Mouse (Mus musculus): ENCODE measurements around the gene Mthfd1.

Gene Mthfd1

DNA sequence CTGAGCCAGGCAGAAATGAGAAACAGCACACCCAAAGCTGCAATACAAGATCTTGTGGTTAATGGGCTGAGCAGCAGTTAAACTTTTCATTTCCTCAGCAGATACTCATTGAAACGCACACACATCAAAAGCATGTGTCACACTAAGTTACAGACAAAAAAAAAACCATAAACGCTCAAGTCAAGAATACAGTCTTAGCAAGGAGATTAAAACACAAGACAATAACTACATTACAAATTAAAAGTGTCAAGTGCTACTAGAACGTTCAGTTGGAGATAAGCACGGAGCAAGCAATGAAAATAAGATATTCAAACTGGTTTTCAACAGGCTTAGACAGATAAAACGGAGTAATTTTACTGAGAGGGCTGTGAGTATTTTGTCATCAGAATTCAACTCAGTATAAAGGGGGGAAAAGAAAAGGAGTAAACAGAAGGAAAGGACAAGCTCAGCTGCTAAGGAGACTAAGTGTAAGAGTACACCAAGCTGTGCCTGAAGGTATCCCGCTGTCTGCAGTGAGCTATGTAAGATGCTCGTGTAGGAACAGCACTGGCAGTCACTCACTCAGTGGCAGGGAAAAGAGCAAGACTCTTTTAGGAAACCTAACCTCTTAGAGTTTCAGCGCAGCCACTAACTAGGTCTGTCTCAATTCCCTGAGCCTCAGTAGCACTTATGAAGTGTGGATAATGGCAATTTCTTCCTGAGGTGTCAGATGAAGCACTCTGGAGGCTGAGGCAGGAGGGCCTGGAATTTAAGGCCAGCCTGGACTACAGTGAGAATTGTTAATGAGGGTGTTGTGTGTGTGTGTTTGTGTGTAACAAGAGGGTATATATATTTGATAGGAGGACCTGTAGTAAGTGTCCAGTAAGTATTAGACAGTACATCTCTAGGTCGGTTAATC is 106.6 kb downstream of the Mthfd1 start:
- no peaks in the 10 kb centered on the region for H3K9me3 ChIP-seq (ENCODE audit: low read length)
- no peaks in the 10 kb centered on the region for H3K27me3 ChIP-seq (ENCODE audit: insufficient read depth, low read length)
- H3K36me3 ChIP-seq (ENCODE audit: insufficient read depth, low read length) = peaks cover 15% of the 10 kb centered on the region; the same call in 1 of the 2 replicates
- TF ChIP-seq POU5F1 (IDR thresholded peaks at IDR 0.05; ENCODE audit: borderline replicate concordance, low read length) = no peak
- no peak for TF ChIP-seq NANOG (IDR thresholded peaks at IDR 0.05; ENCODE audit: borderline replicate concordance, low read length)
- TF ChIP-seq CTCF (conservative IDR thresholded peaks at IDR 0.05; ENCODE audit: low read length) = no peak
- H3K4me3 ChIP-seq (replicated peaks; ENCODE audit: low read length) = no peak overlapping the region
- peaks cover 42% of the 10 kb centered on the region for H3K4me1 ChIP-seq (replicated peaks; ENCODE audit: low read depth, low read length)

DNA sequence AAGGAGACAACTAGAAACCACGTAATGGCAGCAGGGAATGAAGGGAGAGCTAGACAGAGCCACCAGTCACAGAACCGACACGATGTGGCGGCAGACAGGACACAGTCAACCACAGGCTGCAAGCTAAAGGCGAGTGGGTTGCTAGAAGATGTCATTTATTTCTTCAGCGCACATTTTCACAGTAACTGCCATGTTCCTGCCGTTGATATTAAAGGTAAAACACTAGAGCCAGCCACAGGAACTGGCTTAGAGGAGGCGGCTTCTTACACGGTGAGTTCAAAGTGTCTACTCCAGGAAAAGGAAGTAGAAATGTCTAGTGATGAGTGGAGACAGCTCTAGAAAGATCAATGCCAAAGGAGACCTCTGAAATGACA is 107.2 kb downstream of the Mthfd1 start:
- no peak overlapping the region for H3K4me3 ChIP-seq (replicated peaks; ENCODE audit: low read length)
- peaks cover 46% of the 10 kb centered on the region for H3K4me1 ChIP-seq (replicated peaks; ENCODE audit: low read depth, low read length)
- no peaks in the 10 kb centered on the region for H3K9me3 ChIP-seq (ENCODE audit: low read length)
- TF ChIP-seq CTCF (conservative IDR thresholded peaks at IDR 0.05; ENCODE audit: low read length) = no peak
- TF ChIP-seq NANOG (IDR thresholded peaks at IDR 0.05; ENCODE audit: borderline replicate concordance, low read length) = no peak
- no peak for TF ChIP-seq POU5F1 (IDR thresholded peaks at IDR 0.05; ENCODE audit: borderline replicate concordance, low read length)
- H3K36me3 ChIP-seq (ENCODE audit: insufficient read depth, low read length) = peaks cover 17% of the 10 kb centered on the region
- H3K27me3 ChIP-seq (ENCODE audit: insufficient read depth, low read length) = no peaks in the 10 kb centered on the region

DNA sequence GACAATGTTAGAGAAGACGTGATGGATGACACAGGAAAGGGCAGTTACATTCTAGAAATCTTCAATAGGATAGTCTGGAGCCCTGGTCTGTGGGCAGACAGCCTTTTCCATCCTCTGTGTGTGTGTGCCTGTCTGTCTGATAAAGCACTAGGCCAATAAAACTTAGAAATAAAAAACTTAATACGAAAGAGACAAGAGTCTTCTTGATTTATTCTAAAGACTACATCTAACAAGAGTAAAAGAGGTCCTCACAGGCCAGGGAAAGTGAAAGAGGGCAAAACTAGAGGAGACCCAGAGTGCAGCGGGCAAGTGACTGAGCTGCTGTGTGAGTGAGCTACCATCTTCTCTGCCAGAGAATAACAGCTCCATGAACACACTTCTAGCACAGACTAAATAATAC is 111.2 kb downstream of the Mthfd1 start:
- H3K9me3 ChIP-seq (ENCODE audit: low read length) = no peaks in the 10 kb centered on the region
- no peak for TF ChIP-seq CTCF (conservative IDR thresholded peaks at IDR 0.05; ENCODE audit: low read length)
- TF ChIP-seq POU5F1 (IDR thresholded peaks at IDR 0.05; ENCODE audit: borderline replicate concordance, low read length) = no peak
- no peak for TF ChIP-seq NANOG (IDR thresholded peaks at IDR 0.05; ENCODE audit: borderline replicate concordance, low read length)
- peaks cover 54% of the 10 kb centered on the region for H3K4me1 ChIP-seq (replicated peaks; ENCODE audit: low read depth, low read length)
- H3K27me3 ChIP-seq (ENCODE audit: insufficient read depth, low read length) = no peaks in the 10 kb centered on the region
- no peak overlapping the region for H3K4me3 ChIP-seq (replicated peaks; ENCODE audit: low read length)
- peaks cover 16% of the 10 kb centered on the region for H3K36me3 ChIP-seq (ENCODE audit: insufficient read depth, low read length)

DNA sequence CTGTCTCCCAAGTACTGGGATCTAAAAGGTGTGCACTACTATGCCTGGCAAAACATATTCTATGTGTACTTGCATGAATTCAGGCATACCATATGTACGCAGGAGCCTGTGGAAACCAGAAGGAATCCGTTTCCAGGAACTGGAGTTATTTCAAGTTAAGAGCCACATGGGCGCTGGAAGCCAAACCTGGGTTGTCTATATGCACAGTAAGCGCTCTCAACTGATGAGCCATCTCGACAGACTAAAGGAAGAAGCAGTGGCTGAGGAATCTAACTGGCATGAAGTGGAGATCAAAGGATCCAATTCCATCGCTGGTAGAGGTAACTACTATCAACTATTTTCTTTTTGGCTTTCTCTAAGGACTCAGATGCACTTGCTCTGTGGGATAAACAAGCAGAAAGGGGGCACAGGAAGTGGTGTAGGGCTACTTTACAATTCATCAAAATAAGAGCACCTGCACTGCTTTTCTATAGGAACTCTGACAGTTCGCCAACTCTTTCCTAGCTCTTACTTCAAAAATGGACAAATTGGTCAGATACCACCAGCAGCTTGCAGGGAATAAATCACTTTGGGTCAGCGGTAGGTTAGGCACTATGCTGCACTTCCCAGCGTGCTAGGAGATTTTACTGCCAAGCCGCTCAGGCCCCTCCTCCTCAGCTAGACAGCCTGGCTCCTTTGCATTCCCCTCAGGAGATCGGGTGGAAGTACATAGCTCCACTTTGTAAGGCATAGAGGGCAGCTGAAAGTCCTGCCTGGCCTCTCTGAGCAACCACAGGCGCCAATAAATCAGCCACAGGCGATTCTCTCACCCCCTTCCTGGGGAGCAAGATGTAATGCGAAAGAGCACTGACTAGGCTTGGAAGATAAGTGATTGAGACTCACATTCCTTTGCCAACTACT is 112.2 kb downstream of the Mthfd1 start:
- TF ChIP-seq NANOG (IDR thresholded peaks at IDR 0.05; ENCODE audit: borderline replicate concordance, low read length) = no peak
- no peak for TF ChIP-seq POU5F1 (IDR thresholded peaks at IDR 0.05; ENCODE audit: borderline replicate concordance, low read length)
- no peak for TF ChIP-seq CTCF (conservative IDR thresholded peaks at IDR 0.05; ENCODE audit: low read length)
- H3K4me3 ChIP-seq (replicated peaks; ENCODE audit: low read length) = peak overlapping the region; percentile 92
- H3K36me3 ChIP-seq (ENCODE audit: insufficient read depth, low read length) = peaks cover 16% of the 10 kb centered on the region
- no peaks in the 10 kb centered on the region for H3K9me3 ChIP-seq (ENCODE audit: low read length)
- H3K4me1 ChIP-seq (replicated peaks; ENCODE audit: low read depth, low read length) = peaks cover 52% of the 10 kb centered on the region
- no peaks in the 10 kb centered on the region for H3K27me3 ChIP-seq (ENCODE audit: insufficient read depth, low read length)

DNA sequence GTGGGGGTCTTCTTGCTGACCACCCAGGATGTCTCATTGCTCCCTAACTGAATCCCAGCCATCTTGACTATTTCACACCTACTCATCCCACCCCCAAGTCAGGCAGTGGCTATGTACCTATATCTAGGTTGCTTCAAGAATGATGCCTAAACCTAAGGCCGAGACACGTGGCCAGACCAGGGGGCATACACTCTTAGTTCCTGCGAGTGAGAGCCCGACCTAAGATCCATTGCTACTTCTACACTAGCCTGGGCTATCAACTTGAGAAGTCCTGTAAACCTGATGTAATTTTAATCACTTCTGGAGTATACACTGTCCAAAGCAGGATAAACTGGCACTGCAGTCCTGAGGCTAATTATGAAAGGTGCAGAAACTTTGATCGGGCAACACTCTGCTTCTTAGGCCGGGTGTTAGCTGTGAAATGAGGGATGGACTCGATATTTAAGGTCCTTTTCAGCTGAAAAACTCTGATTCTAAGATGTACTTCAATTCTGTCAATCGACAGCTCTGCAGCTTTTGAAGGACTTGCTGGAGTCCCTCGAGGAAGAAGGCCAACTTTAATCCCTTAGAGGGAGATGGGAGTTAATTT is 113.2 kb downstream of the Mthfd1 start:
- TF ChIP-seq POU5F1 (IDR thresholded peaks at IDR 0.05; ENCODE audit: borderline replicate concordance, low read length) = no peak
- TF ChIP-seq NANOG (IDR thresholded peaks at IDR 0.05; ENCODE audit: borderline replicate concordance, low read length) = no peak
- TF ChIP-seq CTCF (conservative IDR thresholded peaks at IDR 0.05; ENCODE audit: low read length) = no peak
- H3K4me1 ChIP-seq (replicated peaks; ENCODE audit: low read depth, low read length) = peaks cover 55% of the 10 kb centered on the region
- peak overlapping the region; percentile 92 for H3K4me3 ChIP-seq (replicated peaks; ENCODE audit: low read length)
- no peaks in the 10 kb centered on the region for H3K9me3 ChIP-seq (ENCODE audit: low read length)
- H3K27me3 ChIP-seq (ENCODE audit: insufficient read depth, low read length) = no peaks in the 10 kb centered on the region
- peaks cover 16% of the 10 kb centered on the region for H3K36me3 ChIP-seq (ENCODE audit: insufficient read depth, low read length)

DNA sequence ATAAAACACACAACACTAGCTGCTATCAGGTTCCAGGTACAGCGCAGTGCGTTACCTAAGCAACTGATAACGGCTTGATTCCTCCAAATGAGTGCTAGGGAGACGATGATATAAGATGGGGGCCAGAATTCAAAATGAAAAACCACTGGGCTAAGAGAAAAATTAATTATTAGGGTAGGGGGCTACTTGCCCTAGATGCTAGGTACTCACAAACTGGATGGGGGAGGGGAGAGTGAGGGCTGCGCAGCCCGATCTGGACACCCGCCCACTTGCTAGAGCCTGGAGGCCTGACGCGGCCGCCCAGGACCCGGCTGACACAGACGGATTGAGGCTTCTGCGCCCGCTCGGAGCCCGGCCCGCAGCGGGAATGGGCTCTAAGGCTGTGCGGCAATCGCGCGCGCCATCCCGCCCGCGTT is 113.7 kb downstream of the Mthfd1 start:
- no peaks in the 10 kb centered on the region for H3K27me3 ChIP-seq (ENCODE audit: insufficient read depth, low read length)
- TF ChIP-seq POU5F1 (IDR thresholded peaks at IDR 0.05; ENCODE audit: borderline replicate concordance, low read length) (no peak), NANOG (IDR thresholded peaks at IDR 0.05; ENCODE audit: borderline replicate concordance, low read length) (no peak), CTCF (conservative IDR thresholded peaks at IDR 0.05; ENCODE audit: low read length) (no peak)
- H3K9me3 ChIP-seq (ENCODE audit: low read length) = no peaks in the 10 kb centered on the region
- H3K4me1 ChIP-seq (replicated peaks; ENCODE audit: low read depth, low read length) = peaks cover 58% of the 10 kb centered on the region
- H3K4me3 ChIP-seq (replicated peaks; ENCODE audit: low read length) = peak overlapping the region; percentile 92
- peaks cover 16% of the 10 kb centered on the region for H3K36me3 ChIP-seq (ENCODE audit: insufficient read depth, low read length)

Measured in E14TG2a.4 (cell line).